Mouse (Mus musculus): ENCODE data around the gene Pknox1. TPM values are rescaled to one million over a fixed set of nuclear protein-coding genes. Genes with fewer than 3 reads are reported as not detected.
A peak's percentile ranks its signal among the peaks of the same experiment; 100 is the strongest.

The Pknox1 gene
- total RNA-seq, 2 experiments from 2014 or later, result 14.1 to 14.4 TPM

DNA sequence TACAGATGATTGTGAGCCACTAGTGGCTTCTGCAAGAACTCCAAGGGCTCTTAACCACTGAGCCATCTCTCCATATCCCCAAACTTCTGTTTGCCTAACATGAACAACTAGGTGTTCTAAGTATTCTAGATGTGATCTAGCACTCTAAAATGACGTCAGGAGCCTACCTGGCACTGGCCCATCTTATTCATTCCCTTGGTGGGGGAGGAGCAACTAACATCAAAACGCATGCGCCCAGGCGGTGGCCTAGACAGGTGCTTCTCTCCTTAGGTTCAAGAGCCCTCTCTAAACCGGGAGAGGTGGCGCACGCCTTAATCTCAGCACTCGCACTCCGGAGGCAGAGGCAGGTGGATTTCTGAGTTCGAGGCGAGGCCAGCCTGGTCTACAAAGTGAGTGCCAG, 71.2 kb downstream of the Pknox1 start:
- DNase-seq (ENCODE audit: extremely low spot score in 1 of 2, low spot score in 2 of 2), result no peak
- intact Hi-C loops (cut with DNase I), result loop anchor here (5.0 kb wide), 1 partner anchor 63 kb away; no protein-coding TSS in a partner anchor

DNA sequence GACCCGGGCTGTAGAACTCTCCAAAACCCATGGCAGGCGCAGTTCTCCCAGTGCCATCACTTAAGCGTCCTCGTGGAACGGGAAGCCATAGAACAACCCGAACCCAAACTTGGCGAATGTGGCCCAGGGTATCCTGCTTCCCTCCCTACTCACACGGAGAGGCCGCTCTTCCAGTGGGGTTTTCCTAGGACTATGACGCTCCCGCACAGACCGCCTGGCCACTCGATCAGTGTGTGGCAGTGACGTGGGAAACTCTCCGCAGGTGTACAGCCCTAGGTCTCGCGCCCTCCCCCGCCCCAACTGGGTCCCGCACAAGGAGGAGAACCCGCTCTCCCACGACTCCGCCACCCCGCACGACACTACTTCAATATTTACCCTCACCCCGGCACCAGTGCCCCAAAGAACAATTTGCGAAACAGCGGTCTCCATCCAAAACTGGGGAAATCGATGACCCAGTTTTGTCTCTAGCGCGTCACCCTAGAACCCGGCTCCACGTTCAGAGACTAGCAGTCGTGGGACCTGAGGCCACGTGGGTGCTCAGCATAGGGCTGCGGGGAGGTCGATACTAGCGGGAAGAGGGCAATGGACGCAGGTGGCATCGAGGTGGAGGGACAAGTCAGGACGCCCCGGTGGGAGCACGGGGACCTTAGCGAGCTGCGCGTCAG, 71.9 kb downstream of the Pknox1 start:
- no peak for DNase-seq (ENCODE audit: extremely low spot score in 1 of 2, low spot score in 2 of 2)
- intact Hi-C loops (cut with DNase I), result loop anchor here (5.0 kb wide), 1 partner anchor 64 kb away; no protein-coding TSS in a partner anchor

GRCm38 (mm10) chr17:31636942-31637811, 72.6 kb downstream of the Pknox1 start, which contains the start of gene Cbs:
Cbs (minus strand) TSS chr17:31637238.
- intact Hi-C loops (cut with DNase I), result loop anchor here (5.0 kb wide), 1 partner anchor 65 kb away; no protein-coding TSS in a partner anchor

GRCm38 (mm10) chr17:31637866-31638570, 73.5 kb downstream of the Pknox1 start:
- DNase-seq (ENCODE audit: extremely low spot score in 1 of 2, low spot score in 2 of 2), result peak; percentile 77 to 87
- intact Hi-C loops (cut with DNase I), result loop anchor here (5.0 kb wide), 1 partner anchor 66 kb away; no protein-coding TSS in a partner anchor

More at GRCm38 (mm10) chr17:31636942-31637811, 72.6 kb downstream of the Pknox1 start, which contains the start of gene Cbs:
- peak; percentile 42 to 87 for DNase-seq (ENCODE audit: extremely low spot score in 1 of 2, low spot score in 2 of 2)

- peak in 1 of 2 experiments; percentile 40 for DNase-seq (ENCODE audit: extremely low spot score in 1 of 2, low spot score in 2 of 2)
- intact Hi-C loops (cut with DNase I), result loop anchor here (5.0 kb wide), 1 partner anchor 67 kb away; no protein-coding TSS in a partner anchor
Observed at GRCm38 (mm10) chr17:31639651-31640050, 75.1 kb downstream of the Pknox1 start.

DNA sequence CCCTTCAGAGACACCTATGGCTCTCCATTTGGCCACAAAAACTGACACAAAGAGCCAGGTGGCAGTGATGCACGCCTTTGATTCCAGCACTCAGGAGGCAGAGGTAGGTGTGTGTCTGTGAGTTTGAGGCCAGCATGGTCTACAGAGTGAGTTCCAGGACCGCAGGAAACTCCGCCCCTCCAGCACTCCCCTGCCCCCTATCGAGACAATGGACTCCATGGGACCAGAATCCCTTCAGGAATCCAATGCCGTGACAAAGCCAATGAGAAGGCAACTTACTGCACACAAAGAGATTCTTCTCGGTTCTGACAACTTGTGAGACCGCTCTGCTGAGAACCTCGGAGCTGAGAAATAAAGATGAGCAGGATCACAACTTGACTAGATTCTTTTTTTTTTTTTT, 77.8 kb downstream of the Pknox1 start:
- intact Hi-C loops (cut with DNase I), result no loop called here

GRCm38 (mm10) chr17:31642913-31643312, 78.4 kb downstream of the Pknox1 start:
- intact Hi-C loops (cut with DNase I), result no loop called here

More for the DNA sequence above, 77.8 kb downstream of the Pknox1 start:
- no peak for DNase-seq (ENCODE audit: extremely low spot score in 1 of 2, low spot score in 2 of 2)

DNA sequence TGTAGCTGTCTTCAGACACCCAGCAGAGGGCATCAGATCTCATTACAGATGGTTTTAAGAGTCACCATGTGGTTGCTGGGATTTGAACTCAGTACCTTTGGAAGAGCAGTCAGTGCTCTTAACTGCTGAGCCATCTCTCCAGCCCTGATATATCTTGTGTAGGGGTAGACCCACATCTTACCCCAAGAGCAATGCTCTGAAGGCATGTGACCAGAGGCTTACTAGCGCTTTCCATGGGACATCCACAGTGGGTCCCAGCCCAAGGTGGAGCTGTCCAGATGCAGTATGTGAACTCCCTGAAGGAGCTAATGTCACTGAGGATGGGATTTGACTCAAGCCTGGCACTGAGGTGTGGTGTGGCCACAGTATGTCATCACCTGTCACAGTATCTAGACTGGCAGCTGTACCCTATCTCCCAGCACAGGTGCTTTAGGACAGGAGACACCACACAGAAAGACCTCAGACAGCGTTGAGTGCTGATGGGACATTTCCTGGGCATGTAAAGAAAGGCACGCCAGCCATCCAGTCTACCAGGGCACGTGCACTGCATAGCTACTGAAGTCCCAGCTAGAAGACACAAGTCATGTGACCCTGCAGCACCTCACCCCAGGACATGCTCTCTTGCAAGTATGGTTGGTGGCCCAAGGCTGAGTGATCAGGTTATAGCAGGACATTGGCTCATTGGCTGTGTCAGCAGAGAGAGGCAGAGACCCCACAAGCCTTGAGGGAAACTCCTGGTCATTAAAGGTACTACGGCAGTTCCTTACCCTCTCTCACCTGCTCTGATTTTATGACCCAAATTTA, 81.9 kb downstream of the Pknox1 start:
- intact Hi-C loops (cut with DNase I), result no loop called here
- DNase-seq (ENCODE audit: extremely low spot score in 1 of 2, low spot score in 2 of 2), result no peak

More at GRCm38 (mm10) chr17:31642913-31643312, 78.4 kb downstream of the Pknox1 start:
- no peak for DNase-seq (ENCODE audit: extremely low spot score in 1 of 2, low spot score in 2 of 2)

DNA sequence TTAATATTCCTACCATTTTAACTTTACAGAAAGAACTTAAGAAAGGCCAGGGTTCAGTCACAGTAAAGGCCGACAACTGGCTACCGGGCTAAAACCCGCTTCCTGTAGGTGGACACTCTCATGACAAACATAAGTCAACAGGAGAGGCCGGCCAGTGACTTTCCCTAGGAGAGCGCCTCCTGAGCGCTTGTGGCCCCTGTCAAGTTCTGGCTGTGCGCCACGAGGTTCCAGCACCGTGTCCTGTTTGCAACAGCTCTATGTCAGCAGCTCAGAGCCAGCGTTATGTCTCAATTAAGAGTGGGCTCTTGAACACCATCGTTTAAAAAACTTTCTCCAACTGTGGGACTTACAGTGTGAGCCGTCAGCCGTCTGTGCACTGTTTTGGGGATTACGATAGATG, 87.6 kb downstream of the Pknox1 start:
- intact Hi-C loops (cut with DNase I), result loop anchor here (5.0 kb wide), 1 partner anchor 140 kb away; no protein-coding TSS in a partner anchor

DNA sequence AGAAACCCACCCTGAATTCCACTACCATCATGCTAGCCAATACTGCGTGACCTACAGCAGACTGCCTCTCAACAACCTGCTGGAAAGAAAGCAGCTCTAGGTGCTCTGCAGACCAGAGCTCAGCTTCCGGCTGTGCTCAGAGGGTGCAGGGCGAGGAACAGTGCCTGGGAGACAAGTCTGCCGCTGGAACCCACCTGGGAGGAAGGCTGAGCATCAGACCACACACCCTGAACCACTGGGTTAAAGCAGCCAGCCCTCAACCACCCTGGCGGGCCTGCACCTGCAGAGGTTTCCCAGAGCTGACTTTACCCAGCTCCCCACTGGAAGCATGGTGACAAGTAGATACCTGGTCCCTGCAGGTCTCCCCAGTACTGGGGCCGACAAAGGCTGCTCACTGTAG, 88.7 kb downstream of the Pknox1 start:
- intact Hi-C loops (cut with DNase I), result loop anchor here (5.0 kb wide), 1 partner anchor 141 kb away; no protein-coding TSS in a partner anchor
- no peak for DNase-seq (ENCODE audit: extremely low spot score in 1 of 2, low spot score in 2 of 2)

More for the DNA sequence above, 87.6 kb downstream of the Pknox1 start:
- no peak for DNase-seq (ENCODE audit: extremely low spot score in 1 of 2, low spot score in 2 of 2)

DNA sequence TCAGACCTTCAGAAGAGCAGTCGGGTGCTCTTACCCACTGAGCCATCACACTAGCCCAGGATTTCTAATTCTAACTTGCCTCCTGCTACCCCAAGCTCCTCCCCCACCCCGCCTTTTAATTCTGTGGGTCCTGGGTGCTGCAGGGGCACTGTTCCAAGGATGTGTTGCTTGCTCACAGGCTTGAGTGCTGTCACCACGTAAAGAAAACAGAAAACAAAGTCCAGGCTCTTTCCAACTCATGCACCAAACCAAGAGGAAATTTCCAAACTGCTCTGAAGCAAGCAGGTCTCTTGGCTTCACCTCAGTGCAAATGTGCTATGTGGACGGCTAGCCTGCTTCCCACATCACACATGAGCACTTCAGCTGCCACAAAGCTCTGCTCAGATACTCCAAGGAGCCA, 90.8 kb downstream of the Pknox1 start:
- intact Hi-C loops (cut with DNase I), result no loop called here
- no peak for DNase-seq (ENCODE audit: extremely low spot score in 1 of 2, low spot score in 2 of 2)

GRCm38 (mm10) chr17:31656682-31657081, 92.1 kb downstream of the Pknox1 start:
- DNase-seq (ENCODE audit: extremely low spot score in 1 of 2, low spot score in 2 of 2), result no peak
- intact Hi-C loops (cut with DNase I), result no loop called here

Small RNA genes lying within 50 kb of the gene (microRNA-seq; reads per million reads assigned to microRNA genes)
- gene Gm24970, result not detected

Other genes with a start within 250 kb of the Pknox1 start
- gene Pde9a, start 178.5 kb upstream of the Pknox1 start, total RNA-seq (2021), result 10 to 100 TPM; 32.8 to 41.4 TPM
- 10 to 100 TPM; 29.4 to 38.2 TPM for gene Wdr4, start 44.8 kb upstream of the Pknox1 start, total RNA-seq (2021)
- gene Ndufv3, start 44.6 kb upstream of the Pknox1 start, total RNA-seq (2021), result 100 to 1,000 TPM; 329 to 338 TPM
- 10 to 100 TPM; 39.4 to 64.4 TPM for gene Cbs, start 72.5 kb downstream of the Pknox1 start, total RNA-seq (2021)
- gene U2af1, start 94.2 kb downstream of the Pknox1 start, total RNA-seq (2021), result 100 to 1,000 TPM; 115 to 118 TPM
- gene Cryaa, start 113.1 kb downstream of the Pknox1 start, total RNA-seq (2021), result 1 to 10 TPM in 1 of 2 experiments, under 1 TPM in 1; 0.85 to 1.2 TPM

All from left cerebral cortex, postnatal 10 days (tissue).